In genomic region chr2:92185766-92186450, GRCm38 (mm10) we compare ENCODE assay signal across 8 mouse cellular contexts.
DNase-seq lines count a peak whose midpoint lies in the region; ATAC-seq and TF ChIP-seq lines count a peak whose summit lies in the region.

No protein-coding gene starts in this region.

- H3K4me2 ChIP-seq in kidney, embryonic 15.5 days, result peak overlapping the region; percentile 88
- H3K4me2 ChIP-seq in hindbrain, embryonic 15.5 days, result peak overlapping the region; percentile 96
- H3K4me2 ChIP-seq in midbrain, embryonic 14.5 days (ENCODE audit: low read length), result peak overlapping the region; percentile 88

- H3K4me1 ChIP-seq in kidney, embryonic 15.5 days, result peaks cover 35% of the 10 kb centered on the region
- H3K4me1 ChIP-seq in cortical plate, adult 2 months (ENCODE audit: control insufficient read depth, insufficient read depth, low read length), result peaks cover 4% of the 10 kb centered on the region
- peaks cover 50% of the 10 kb centered on the region for H3K4me1 ChIP-seq in hindbrain, embryonic 15.5 days (replicated peaks)
- peaks cover 44% of the 10 kb centered on the region for H3K4me1 ChIP-seq in midbrain, embryonic 14.5 days (ENCODE audit: control insufficient read depth, insufficient read depth, low read length)

- intact Hi-C loops in left cerebral cortex, postnatal 10 days (cut with DNase I), result no loop called here

- H3K9me3 ChIP-seq in kidney, embryonic 15.5 days (replicated peaks), result no peaks in the 10 kb centered on the region
- H3K9me3 ChIP-seq in hindbrain, embryonic 15.5 days, result no peaks in the 10 kb centered on the region
- no peaks in the 10 kb centered on the region for H3K9me3 ChIP-seq in midbrain, embryonic 14.5 days (ENCODE audit: control insufficient read depth, low read length)

- H3K36me3 ChIP-seq in kidney, embryonic 15.5 days, result no peaks in the 10 kb centered on the region
- H3K36me3 ChIP-seq in hindbrain, embryonic 15.5 days, result no peaks in the 10 kb centered on the region
- H3K36me3 ChIP-seq in midbrain, embryonic 14.5 days (ENCODE audit: control insufficient read depth, insufficient read depth, low read length), result no peaks in the 10 kb centered on the region

- peak overlapping the region; percentile 100 for H3K27ac ChIP-seq in kidney, embryonic 15.5 days
- peak overlapping the region; percentile 49 for H3K27ac ChIP-seq in cortical plate, adult 2 months (ENCODE audit: insufficient read depth, low read length)
- peak overlapping the region; percentile 100 for H3K27ac ChIP-seq in hindbrain, embryonic 15.5 days (replicated peaks)
- peak overlapping the region; percentile 100 for H3K27ac ChIP-seq in midbrain, embryonic 14.5 days (replicated peaks; ENCODE audit: low read depth, low read length)

- H3K27me3 ChIP-seq in kidney, embryonic 15.5 days, result no peaks in the 10 kb centered on the region
- H3K27me3 ChIP-seq in hindbrain, embryonic 15.5 days, result no peaks in the 10 kb centered on the region
- no peaks in the 10 kb centered on the region for H3K27me3 ChIP-seq in midbrain, embryonic 14.5 days (ENCODE audit: control insufficient read depth, insufficient read depth, low read length)

- TF ChIP-seq POLR2A in cortical plate, adult 2 months (IDR thresholded peaks at IDR 0.05; ENCODE audit: extremely low read depth, insufficient read depth, low read length), result no peak

- no peak for TF ChIP-seq CTCF in cortical plate, adult 2 months (IDR thresholded peaks at IDR 0.05; ENCODE audit: extremely low read depth, insufficient read depth, low read length)

- DNase-seq in kidney, postnatal 4 days, result no peak
- DNase-seq in midbrain, embryonic 14.5 days, result no peak
- DNase-seq in layer of hippocampus, adult 8-10 months (ENCODE audit: low spot score in 2 of 2), result no peak
- no peak for DNase-seq in right cerebral cortex, postnatal 14 days
- DNase-seq in left cerebral cortex, postnatal 10 days (ENCODE audit: extremely low spot score in 1 of 2, low spot score in 2 of 2), result no peak

- ATAC-seq in kidney, embryonic 15.5 days (replicated peaks; ENCODE audit: low FRiP score), result no peak
- no peak for ATAC-seq in hindbrain, embryonic 15.5 days (ENCODE audit: low FRiP score, low read depth)
- ATAC-seq in midbrain, embryonic 14.5 days (ENCODE audit: low FRiP score, low TSS enrichment), result no peak

- 8% methylated on average over 11 of the region's 11 CpGs for WGBS in kidney, embryonic 15.5 days
- 6% methylated on average over 11 of the region's 11 CpGs for WGBS in hindbrain, embryonic 15.5 days
- 4% methylated on average over 11 of the region's 11 CpGs for WGBS in midbrain, embryonic 14.5 days

- peak overlapping the region; percentile 81 for H3K4me3 ChIP-seq in kidney, embryonic 15.5 days (replicated peaks)
- peak overlapping the region; percentile 70 for H3K4me3 ChIP-seq in cortical plate, adult 2 months (ENCODE audit: insufficient read depth, low read length)
- H3K4me3 ChIP-seq in hindbrain, embryonic 15.5 days, result peak overlapping the region; percentile 82
- H3K4me3 ChIP-seq in midbrain, embryonic 14.5 days (replicated peaks; ENCODE audit: low read depth, low read length), result peak overlapping the region; percentile 72

- peak overlapping the region; percentile 86 for H3K9ac ChIP-seq in kidney, embryonic 15.5 days
- H3K9ac ChIP-seq in hindbrain, embryonic 15.5 days, result peak overlapping the region; percentile 83
- peak overlapping the region; percentile 81 for H3K9ac ChIP-seq in midbrain, embryonic 14.5 days (replicated peaks; ENCODE audit: low read length)

Comparison
In these comparisons a context has a peak if more than half of its experiments do, and no peak if none do; other contexts are left out.
1. H3K27ac ChIP-seq: peak in every context shown above with its lines; median percentile 100 in kidney, embryonic 15.5 days; 100 in hindbrain, embryonic 15.5 days; 100 in midbrain, embryonic 14.5 days; 49 in cortical plate, adult 2 months.